Mouse (Mus musculus) layer of hippocampus, postnatal 36 days (tissue): ENCODE measurements at regions not wholly inside any gene's neighbourhood (a gene's known extent, or its start where the extent isn't known, plus 50 kb on each side); places are given as distances from the start of the nearest gene placed in this dataset.
"Not testable (repeated sequence)": the region's sequence is repeated elsewhere in the genome, so short reads cannot be mapped to it uniquely, and the experiment has no call there.

Experiments
- DNase-seq, 2 experiments: peaks; one replicate each; pipeline ENCODE4 v3.0.0; 2022

- DNase-seq: no peak
Measured at GRCm38 (mm10) chr3:21939738-21940137, 136.7 kb upstream of the Tbl1xr1 start.

DNA sequence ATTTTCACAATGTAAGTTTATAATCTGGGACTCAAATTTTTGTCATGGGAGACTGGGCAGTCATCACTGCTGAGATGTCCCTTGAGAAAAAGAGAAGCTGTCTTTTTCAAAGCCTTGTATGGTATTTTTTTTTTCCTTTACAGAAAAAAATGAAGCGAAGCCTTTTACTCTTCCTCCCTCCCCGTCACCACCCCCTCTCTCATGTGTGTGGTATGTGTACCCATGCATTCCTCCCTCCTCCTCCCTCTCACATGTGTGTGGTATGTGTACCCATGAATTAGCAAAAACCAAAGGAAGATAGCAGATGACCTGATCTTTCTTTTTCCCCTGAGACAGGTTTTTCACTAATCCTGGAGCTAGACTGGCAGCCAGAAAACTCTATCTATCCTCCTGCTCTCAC is 134.9 kb upstream of the Tbl1xr1 start:
- DNase-seq: no peak

DNA sequence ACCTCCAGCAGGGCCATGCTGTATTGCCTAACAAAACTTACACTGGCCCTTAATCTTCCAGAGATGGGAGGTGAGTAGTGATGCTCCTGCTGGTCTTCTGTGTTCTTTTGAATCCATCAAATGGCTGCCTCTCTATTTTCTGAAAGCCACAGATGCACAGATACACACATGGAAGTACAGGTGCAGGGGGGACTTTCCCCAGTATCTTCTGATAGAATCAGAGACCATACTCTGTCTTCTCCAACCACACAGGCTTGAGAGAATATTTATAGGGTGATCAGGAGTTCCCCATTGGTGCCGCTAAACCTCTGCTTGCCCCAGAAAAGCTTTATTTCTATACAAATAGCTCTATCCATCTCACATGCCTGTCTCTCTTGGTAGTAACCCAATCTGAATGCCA is 133.5 kb upstream of the Tbl1xr1 start:
- no peak for DNase-seq

DNA sequence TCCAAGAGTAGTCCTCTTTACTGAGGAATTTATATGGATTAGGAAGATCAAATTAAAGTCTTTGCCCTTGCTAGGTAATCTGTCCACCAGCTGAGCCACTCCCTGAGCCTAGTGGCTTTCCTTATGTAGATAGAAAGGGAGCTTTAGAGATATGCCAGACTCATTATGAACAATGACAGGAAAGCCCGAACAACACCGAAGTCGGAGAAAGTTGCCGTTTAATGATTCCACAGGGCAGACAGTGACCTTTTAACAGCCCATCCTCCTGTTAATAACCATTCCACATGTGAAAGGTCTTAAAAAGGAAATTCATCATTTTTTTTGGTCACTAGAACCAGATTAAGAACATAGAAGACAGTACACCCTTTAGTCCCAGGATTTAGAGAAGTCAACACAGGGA is 130.7 kb upstream of the Tbl1xr1 start:
- DNase-seq: no peak

DNA sequence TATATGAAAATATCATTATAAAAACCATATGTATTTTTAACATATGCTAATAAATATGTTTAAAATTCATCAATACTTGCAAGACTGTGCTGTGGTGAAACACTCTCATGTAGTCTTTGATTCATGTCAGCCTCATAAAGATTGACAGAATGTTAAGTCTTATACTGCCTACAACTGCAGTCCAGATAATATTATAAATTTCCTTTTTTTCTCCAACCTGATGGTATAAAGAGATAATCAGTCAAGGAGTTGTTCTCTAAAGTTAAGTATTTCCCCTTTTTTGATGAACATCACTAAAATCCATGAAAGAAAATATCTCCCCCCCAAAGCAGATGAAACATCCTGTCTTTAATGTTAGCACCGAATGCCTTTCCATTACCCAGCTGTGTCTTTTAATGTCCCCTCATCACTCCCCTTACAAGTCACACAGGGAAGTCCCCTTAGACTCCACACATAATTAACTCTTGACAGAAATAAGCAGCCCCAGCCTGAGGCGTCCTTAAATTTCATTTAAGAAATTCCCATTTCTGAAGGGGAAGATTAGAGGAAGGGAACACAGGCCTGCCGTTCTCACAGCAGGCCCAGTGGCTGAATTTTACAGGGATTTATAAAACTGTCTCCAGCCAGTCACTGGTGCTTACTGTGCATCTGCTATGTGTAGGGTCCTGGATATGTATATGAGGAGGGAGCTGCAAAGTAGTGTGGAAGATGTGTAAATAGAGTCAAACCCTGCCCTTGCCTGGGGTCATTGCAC is 129.0 kb upstream of the Tbl1xr1 start:
- no peak for DNase-seq

- no peak for DNase-seq
Measured at GRCm38 (mm10) chr3:21948074-21948659, 128.3 kb upstream of the Tbl1xr1 start.

- DNase-seq: no peak
Measured at GRCm38 (mm10) chr3:21949459-21949858, 127.0 kb upstream of the Tbl1xr1 start.

DNA sequence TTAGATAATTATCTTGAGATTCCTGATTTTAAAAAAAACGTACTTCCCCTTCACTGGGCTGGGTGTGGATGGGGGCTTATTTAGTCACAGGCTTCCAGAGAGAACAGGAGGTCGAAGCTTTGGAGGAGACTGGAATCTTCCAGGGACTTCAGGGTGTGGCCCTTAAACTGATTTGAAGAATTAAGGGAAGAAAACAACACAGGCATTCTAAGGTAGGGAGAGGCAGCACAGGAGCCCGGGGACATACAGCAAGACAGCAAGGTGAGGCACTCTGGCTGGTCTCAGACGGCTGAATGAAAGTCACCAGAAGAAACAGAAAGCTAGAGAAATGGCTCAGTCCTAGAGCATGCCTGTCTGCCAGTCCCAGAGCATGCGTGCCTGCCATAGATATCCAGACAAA is 125.9 kb upstream of the Tbl1xr1 start:
- DNase-seq: no peak

DNA sequence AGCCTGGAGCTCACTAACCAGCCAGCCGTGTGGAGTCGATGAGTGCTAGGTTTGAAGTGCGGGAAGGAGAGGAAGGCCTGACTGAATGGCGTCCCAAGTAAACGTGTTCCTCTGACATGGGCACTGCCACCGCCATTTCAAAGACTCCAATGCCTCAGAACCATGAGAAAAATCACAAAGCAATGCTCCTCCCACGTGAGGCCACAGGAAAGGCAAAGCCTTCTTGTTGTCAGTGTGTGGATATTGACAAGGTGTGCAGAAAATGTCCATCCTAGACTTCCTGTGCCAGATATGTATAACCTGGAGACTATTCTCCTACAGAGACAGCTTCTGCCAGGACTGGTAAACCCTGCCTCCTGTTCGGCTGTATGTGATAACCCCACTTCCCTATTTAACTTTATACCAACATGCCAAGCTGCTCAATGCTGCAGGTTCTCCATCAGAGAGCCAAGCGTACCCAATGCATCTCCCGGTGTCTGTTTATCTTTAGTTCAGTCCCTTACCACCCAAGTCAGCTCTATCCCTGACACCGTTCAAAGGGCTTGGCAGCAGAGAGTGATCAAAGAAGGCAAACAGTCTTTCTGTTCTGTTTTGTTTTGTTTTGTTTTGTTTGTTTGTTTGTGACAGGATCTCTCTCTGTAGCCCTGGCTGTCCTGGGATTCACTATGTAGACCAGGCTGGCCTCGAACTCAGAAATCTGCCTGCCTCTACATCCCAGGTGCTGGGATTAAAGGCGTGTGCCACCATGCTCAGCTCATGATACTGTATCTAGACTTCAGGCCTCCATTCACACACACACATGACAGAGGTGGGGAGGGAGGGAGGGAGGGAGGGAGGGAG is 124.8 kb upstream of the Tbl1xr1 start:
- DNase-seq: no peak

- no peak for DNase-seq
Measured at GRCm38 (mm10) chr3:21952695-21953415, 123.6 kb upstream of the Tbl1xr1 start.

DNA sequence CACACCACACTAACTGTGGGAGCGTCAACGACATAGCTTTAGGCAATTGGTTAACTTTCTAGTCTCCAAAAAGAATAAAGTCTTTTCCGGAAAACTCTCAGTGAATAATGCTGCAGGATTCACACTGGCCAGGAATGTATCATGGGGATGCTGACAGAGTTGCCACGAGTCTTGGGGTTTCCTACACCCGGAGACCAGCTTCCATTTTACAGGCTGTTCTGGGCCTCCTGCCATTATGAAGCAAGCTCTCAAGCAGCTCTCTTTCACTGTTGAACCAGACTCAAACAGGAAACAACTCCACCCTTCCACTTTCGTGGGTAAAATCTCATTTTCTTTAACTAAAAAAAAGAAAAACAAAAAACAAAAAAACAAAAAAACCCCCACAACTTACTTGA is 123.0 kb upstream of the Tbl1xr1 start:
- DNase-seq: no peak

DNA sequence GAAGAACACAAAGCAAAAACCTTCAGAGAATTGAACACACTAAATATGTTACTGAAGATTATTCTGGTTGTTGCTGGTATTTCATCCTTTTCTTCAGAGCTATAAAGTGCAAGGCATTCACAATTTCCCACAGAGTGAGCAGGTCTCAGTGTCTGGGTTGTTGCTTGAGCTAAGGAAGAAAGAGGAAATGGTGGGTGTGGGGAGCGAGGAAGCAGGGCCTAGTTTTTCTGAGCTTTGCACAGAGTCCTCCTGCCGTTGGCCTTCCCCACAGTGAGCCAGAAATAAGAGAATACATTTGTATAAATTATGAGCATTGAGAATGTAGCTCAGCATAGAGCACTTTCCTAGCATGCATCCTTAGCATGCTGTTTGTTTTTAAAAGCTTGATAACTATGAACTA is 120.8 kb upstream of the Tbl1xr1 start:
- DNase-seq: no peak

DNA sequence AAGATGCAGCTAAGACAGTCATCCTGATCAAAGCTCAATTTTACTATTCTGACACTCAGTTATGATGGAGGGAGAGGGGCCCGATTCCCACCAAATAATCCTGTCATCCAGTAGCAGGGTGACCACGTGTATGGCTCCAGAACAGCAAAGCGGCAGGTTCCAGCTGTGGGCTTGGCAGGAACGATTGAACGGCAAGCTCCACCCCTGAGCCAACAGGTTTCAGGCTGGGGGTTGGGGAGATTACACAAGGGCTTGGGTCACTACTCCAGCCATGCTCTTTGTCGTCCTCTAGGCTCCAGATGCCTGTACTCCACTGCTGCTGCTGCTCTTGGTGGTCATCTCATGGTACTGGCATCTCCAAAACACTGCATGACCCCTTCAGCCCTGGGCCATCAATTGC is 119.3 kb upstream of the Tbl1xr1 start:
- DNase-seq: not testable (repeated sequence)

DNA sequence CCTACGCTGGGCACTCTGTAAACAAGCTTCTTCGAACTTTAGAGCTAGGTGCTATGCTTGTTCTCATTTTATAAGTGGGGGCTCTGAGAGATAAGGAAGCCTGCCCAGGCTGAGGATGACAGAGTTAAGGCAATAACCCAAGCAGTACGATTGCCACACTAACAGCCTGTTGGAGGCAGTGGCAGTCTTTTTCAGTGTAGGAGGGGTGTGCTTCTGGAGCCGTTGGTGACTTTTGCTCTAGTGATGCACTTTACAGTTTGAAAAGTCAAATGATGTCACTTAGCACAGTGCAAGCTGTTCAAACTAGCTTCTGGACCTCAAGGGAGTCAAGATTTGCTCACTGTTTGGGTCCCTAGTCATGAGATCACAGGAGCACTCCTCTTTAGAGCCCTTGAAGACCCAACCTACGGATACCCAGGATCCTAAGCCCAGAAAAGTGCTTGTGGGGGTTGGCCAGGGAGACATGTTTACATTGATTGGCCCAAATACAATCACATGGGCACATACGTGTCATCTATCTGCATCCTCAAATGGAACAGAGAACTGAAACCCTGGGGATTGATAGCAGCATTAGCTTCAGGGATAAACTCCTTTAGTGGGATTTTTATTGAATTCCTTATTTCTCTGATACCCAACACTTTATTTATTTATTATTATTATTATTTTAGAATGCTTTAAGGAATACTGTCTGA is 117.7 kb upstream of the Tbl1xr1 start:
- no peak for DNase-seq

DNA sequence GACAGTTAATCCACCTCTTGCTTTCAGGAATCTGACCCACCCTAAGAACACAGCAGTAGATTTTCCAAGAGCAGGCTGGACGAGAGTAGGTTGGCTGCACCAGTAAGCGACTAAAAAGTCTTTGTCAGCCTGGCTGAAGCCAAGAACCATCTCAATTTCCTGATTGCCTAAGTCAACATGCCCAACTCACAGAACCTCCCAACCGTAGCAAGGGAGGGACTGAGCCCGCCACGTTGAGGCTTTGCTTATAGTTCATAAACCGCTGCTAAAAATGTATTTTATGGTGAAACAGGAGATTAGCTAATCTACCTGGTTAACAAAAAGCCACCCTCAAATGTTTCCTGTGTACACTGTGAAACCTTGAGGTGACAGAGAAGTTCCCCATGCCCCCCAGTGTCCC is 115.4 kb upstream of the Tbl1xr1 start:
- DNase-seq: no peak

DNA sequence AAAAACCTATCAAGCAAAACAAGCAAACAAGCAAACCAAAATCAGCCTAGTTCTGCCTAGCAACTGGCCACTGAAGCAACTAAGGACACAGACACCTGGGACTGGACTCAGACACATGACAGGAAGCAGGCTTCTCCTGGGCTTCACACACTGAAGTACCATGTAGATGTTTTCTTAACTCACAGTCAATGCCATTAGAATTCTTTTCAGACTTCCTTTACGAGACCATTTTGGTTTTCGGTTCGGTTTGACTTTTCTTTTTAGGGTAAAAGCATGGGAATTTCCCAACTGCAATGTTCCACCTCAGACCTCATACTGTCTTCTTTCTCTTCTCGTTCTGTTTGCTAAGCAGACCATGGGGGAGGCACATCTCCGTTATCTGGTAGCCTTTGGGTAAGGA is 114.7 kb upstream of the Tbl1xr1 start:
- DNase-seq: no peak

DNA sequence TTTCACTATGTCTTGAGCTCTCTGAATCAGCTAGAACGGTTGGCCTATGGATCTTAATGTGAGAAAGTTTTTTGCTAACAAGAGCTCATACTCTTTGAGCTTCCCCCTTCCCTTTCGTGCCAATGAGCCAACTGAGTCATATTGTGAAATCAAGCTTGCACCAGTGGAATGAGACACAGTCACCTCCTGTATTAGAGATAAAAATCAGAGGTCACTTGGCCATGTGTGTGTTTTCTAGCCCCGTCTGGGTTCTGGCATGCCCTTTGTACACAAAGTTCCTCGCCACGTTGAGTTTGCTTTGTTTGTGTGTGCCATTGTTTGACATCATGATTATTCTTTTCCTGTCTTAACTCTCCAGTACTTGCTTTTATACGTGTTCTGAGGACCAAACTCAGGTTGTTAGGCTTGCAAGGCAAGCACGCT is 114.1 kb upstream of the Tbl1xr1 start:
- no peak for DNase-seq

DNA sequence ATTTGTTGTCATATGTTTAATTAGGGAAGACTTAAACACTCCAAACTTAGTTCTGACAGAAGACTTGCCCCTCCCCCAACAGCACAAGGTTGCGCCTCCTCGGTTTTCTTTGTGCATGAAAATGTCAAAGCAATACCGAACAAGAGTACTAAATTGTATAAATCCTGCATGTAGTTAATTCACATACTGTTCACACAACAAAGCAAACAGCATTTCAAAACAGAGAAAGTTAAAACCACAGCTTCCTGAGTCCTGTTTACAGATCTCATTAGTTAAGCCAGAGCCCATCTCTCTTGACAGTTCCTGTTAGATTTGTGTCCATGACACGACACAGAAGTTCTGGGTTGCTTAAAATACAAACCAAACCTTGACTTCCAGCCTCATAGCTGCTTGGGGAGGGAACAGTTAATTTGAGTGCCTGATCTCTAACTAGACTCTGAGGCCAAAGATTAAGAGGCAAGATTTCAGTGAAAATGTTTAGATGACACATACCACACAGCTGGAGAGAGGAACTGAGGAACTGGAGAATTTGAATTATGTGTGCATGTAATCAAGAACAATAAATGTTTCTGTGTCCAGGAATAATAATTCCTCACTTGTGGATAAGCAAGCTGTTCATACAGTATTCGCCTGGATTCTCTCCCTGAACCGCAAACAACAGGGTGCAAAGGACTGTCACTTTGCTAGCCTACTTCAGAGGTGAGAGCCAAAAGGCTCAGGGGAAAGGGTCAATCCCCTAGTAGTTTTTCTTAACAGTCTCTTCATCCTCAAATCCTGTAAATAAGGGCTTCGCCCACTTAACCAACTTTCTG is 113.3 kb upstream of the Tbl1xr1 start:
- no peak for DNase-seq

DNA sequence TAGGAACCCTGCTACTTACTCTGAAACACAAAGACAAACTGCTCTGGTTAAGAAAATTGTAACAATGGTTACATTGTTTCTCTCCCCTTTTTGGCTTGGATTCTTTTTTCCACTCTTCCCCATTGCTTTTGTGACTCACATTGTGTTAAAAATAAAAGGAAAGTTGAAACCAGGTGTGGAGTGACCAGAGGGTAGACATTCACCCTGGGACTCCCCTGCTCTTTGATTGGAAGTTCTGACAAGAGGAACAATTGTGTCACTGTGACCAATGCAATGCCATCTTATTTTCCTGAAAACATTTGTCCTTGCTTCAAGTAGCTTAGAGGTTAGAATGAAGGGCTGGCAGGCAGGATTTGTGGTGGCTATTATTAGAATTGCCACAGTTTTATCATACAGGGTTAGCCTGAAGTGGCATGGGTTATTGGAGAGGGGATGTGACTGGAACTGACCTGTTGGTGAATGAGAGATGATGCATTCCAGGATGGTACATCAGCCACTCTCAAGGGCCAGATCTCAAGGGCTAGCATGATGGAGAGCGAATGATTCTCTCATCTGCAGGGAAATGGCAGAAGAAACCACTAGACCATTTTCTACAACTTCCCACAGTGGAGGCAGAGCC is 112.6 kb upstream of the Tbl1xr1 start:
- no peak for DNase-seq

DNA sequence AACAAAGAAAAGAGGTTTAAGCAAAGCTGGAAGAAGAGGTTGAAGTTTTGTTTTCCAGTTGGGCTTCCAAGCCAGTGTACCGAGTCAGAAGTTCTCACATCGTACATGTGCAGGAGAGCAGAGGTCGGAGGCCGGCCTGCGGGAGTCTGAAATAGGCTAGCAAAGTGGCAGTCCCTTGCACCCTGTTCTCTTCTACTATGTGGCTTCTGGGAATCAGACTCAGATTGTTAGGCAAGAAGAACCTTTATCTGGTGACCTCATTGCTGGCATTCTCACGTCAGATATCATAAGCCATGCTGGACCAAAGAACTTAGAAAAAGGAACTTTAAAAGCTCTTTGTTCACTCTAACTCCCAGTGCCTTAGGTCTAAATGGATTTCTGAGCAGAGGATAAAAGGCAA is 112.0 kb upstream of the Tbl1xr1 start:
- no peak for DNase-seq

DNA sequence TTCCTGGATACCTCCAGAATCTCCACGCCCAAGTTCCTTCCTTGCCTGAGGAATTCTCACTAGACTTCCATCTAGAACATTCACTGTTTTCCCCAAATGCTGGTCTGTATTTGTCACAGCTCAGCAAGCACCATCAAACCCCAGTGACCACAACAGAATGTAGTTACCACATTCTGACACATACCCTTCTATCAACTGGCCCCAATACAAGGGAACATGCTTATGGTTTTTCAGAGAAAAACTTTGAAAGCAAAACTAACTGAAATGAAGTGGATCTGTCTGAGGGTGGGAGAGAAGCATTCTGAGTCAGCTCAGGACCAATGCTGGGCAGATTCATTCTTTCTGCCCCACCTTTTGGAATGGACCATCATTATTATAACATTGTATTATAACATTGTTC is 110.9 kb upstream of the Tbl1xr1 start:
- no peak for DNase-seq
